Mouse (Mus musculus): ENCODE measurements around the gene Mbnl1. TPM values are rescaled to one million over a fixed set of nuclear protein-coding genes. Genes with fewer than 3 reads are reported as not detected.
"Not testable (repeated sequence)": the region's sequence is repeated elsewhere in the genome, so short reads cannot be mapped to it uniquely, and the experiment has no call there.

Mbnl1 gene
- polyA plus RNA-seq, 1 experiment from 2014 or later = 101 TPM

GRCm38 (mm10) chr3:60474654-60474972, 2.0 kb downstream of the Mbnl1 start:
- no peaks in the 10 kb centered on the region for H3K36me3 ChIP-seq
- 90% methylated on average over 3 of the region's 3 CpGs for WGBS
- H3K9ac ChIP-seq = no peak overlapping the region
- H3K4me1 ChIP-seq = no peaks in the 10 kb centered on the region
- no peak overlapping the region for H3K4me2 ChIP-seq
- no peaks in the 10 kb centered on the region for H3K9me3 ChIP-seq
- no peak overlapping the region for H3K27ac ChIP-seq
- H3K27me3 ChIP-seq = no peaks in the 10 kb centered on the region
- ATAC-seq (ENCODE audit: insufficient number of reproducible peaks, insufficient read depth, low FRiP score, low TSS enrichment, low read depth) = no peak
- H3K4me3 ChIP-seq = no peak overlapping the region

GRCm38 (mm10) chr3:60475055-60475454, 2.4 kb downstream of the Mbnl1 start:
- H3K4me1 ChIP-seq = no peaks in the 10 kb centered on the region
- 94% methylated on average over 2 of the region's 2 CpGs for WGBS
- H3K9ac ChIP-seq = no peak overlapping the region
- no peaks in the 10 kb centered on the region for H3K27me3 ChIP-seq
- ATAC-seq (ENCODE audit: insufficient number of reproducible peaks, insufficient read depth, low FRiP score, low TSS enrichment, low read depth) = no peak
- no peak overlapping the region for H3K4me2 ChIP-seq
- no peak overlapping the region for H3K27ac ChIP-seq
- H3K4me3 ChIP-seq = no peak overlapping the region
- H3K9me3 ChIP-seq = no peaks in the 10 kb centered on the region
- H3K36me3 ChIP-seq = no peaks in the 10 kb centered on the region

- no peak overlapping the region for H3K27ac ChIP-seq
- H3K4me1 ChIP-seq = no peaks in the 10 kb centered on the region
- no peak for ATAC-seq (ENCODE audit: insufficient number of reproducible peaks, insufficient read depth, low FRiP score, low TSS enrichment, low read depth)
- no peaks in the 10 kb centered on the region for H3K27me3 ChIP-seq
- no peak overlapping the region for H3K4me2 ChIP-seq
- 83% methylated on average over 6 of the region's 6 CpGs for WGBS
- H3K9me3 ChIP-seq = no peaks in the 10 kb centered on the region
- H3K36me3 ChIP-seq = no peaks in the 10 kb centered on the region
- no peak overlapping the region for H3K9ac ChIP-seq
- H3K4me3 ChIP-seq = no peak overlapping the region
Measured at GRCm38 (mm10) chr3:60476751-60477255, 4.2 kb downstream of the Mbnl1 start.

- no peak for ATAC-seq (ENCODE audit: insufficient number of reproducible peaks, insufficient read depth, low FRiP score, low TSS enrichment, low read depth)
- no peaks in the 10 kb centered on the region for H3K9me3 ChIP-seq
- H3K4me2 ChIP-seq = no peak overlapping the region
- H3K9ac ChIP-seq = no peak overlapping the region
- H3K36me3 ChIP-seq = no peaks in the 10 kb centered on the region
- H3K27ac ChIP-seq = no peak overlapping the region
- no peaks in the 10 kb centered on the region for H3K27me3 ChIP-seq
- no peak overlapping the region for H3K4me3 ChIP-seq
- no peaks in the 10 kb centered on the region for H3K4me1 ChIP-seq
- 71% methylated on average over 2 of the region's 2 CpGs for WGBS
Measured at GRCm38 (mm10) chr3:60478433-60478832, 5.8 kb downstream of the Mbnl1 start.

- no peak for ATAC-seq (ENCODE audit: insufficient number of reproducible peaks, insufficient read depth, low FRiP score, low TSS enrichment, low read depth)
- Histone ChIP-seq H3K27ac (no peak overlapping the region), H3K4me2 (no peak overlapping the region), H3K4me1 (no peaks in the 10 kb centered on the region), H3K36me3 (no peaks in the 10 kb centered on the region), H3K9ac (no peak overlapping the region), H3K9me3 (no peaks in the 10 kb centered on the region), H3K4me3 (no peak overlapping the region), H3K27me3 (no peaks in the 10 kb centered on the region)
- WGBS = 86% methylated on average over 2 of the region's 2 CpGs
Measured at GRCm38 (mm10) chr3:60480716-60481115, 8.1 kb downstream of the Mbnl1 start.

- ATAC-seq (ENCODE audit: insufficient number of reproducible peaks, insufficient read depth, low FRiP score, low TSS enrichment, low read depth) = no peak
- H3K27me3 ChIP-seq = no peaks in the 10 kb centered on the region
- H3K9me3 ChIP-seq = no peaks in the 10 kb centered on the region
- no peaks in the 10 kb centered on the region for H3K4me1 ChIP-seq
- H3K4me3 ChIP-seq = no peak overlapping the region
- H3K36me3 ChIP-seq = no peaks in the 10 kb centered on the region
- H3K4me2 ChIP-seq = no peak overlapping the region
- 90% methylated on average over 2 of the region's 2 CpGs for WGBS
- no peak overlapping the region for H3K27ac ChIP-seq
- no peak overlapping the region for H3K9ac ChIP-seq
Measured at GRCm38 (mm10) chr3:60481740-60482399, 9.2 kb downstream of the Mbnl1 start.

- ATAC-seq (ENCODE audit: insufficient number of reproducible peaks, insufficient read depth, low FRiP score, low TSS enrichment, low read depth) = no peak
- H3K36me3 ChIP-seq = no peaks in the 10 kb centered on the region
- H3K9ac ChIP-seq = no peak overlapping the region
- H3K4me1 ChIP-seq = no peaks in the 10 kb centered on the region
- no peak overlapping the region for H3K4me2 ChIP-seq
- no peaks in the 10 kb centered on the region for H3K27me3 ChIP-seq
- H3K4me3 ChIP-seq = no peak overlapping the region
- no peaks in the 10 kb centered on the region for H3K9me3 ChIP-seq
- no peak overlapping the region for H3K27ac ChIP-seq
Measured at GRCm38 (mm10) chr3:60483305-60483704, 10.7 kb downstream of the Mbnl1 start.

- ATAC-seq (ENCODE audit: insufficient number of reproducible peaks, insufficient read depth, low FRiP score, low TSS enrichment, low read depth) = no peak
- WGBS = 89% methylated on average over 4 of the region's 4 CpGs
Measured at GRCm38 (mm10) chr3:60485987-60486712, 13.5 kb downstream of the Mbnl1 start.

GRCm38 (mm10) chr3:60486713-60487170, 14.1 kb downstream of the Mbnl1 start:
- H3K36me3 ChIP-seq = no peaks in the 10 kb centered on the region
- H3K4me3 ChIP-seq = no peak overlapping the region
- no peak overlapping the region for H3K9ac ChIP-seq
- WGBS = 76% methylated on average over 3 of the region's 3 CpGs
- H3K4me1 ChIP-seq = no peaks in the 10 kb centered on the region
- H3K9me3 ChIP-seq = no peaks in the 10 kb centered on the region
- H3K27ac ChIP-seq = no peak overlapping the region
- ATAC-seq (ENCODE audit: insufficient number of reproducible peaks, insufficient read depth, low FRiP score, low TSS enrichment, low read depth) = no peak
- no peak overlapping the region for H3K4me2 ChIP-seq
- no peaks in the 10 kb centered on the region for H3K27me3 ChIP-seq

More at GRCm38 (mm10) chr3:60485987-60486712, 13.5 kb downstream of the Mbnl1 start:
- no peaks in the 10 kb centered on the region for H3K36me3 ChIP-seq
- no peak overlapping the region for H3K9ac ChIP-seq
- no peaks in the 10 kb centered on the region for H3K9me3 ChIP-seq
- H3K27ac ChIP-seq = no peak overlapping the region
- H3K27me3 ChIP-seq = no peaks in the 10 kb centered on the region
- H3K4me2 ChIP-seq = no peak overlapping the region
- no peaks in the 10 kb centered on the region for H3K4me1 ChIP-seq
- H3K4me3 ChIP-seq = no peak overlapping the region

GRCm38 (mm10) chr3:60489509-60489908, 16.9 kb downstream of the Mbnl1 start:
- Histone ChIP-seq H3K9me3 (no peaks in the 10 kb centered on the region), H3K9ac (no peak overlapping the region), H3K4me2 (no peak overlapping the region), H3K27me3 (no peaks in the 10 kb centered on the region), H3K4me3 (no peak overlapping the region), H3K4me1 (no peaks in the 10 kb centered on the region), H3K27ac (no peak overlapping the region), H3K36me3 (no peaks in the 10 kb centered on the region)
- 93% methylated on average over 6 of the region's 6 CpGs for WGBS
- no peak for ATAC-seq (ENCODE audit: insufficient number of reproducible peaks, insufficient read depth, low FRiP score, low TSS enrichment, low read depth)

- not testable (repeated sequence) for H3K4me2 ChIP-seq; ATAC-seq (ENCODE audit: insufficient number of reproducible peaks, insufficient read depth, low FRiP score, low TSS enrichment, low read depth); H3K9ac ChIP-seq; H3K4me3 ChIP-seq; H3K27me3 ChIP-seq; H3K27ac ChIP-seq; H3K9me3 ChIP-seq; H3K36me3 ChIP-seq
- H3K4me1 ChIP-seq = peaks cover 11% of the 10 kb centered on the region
- WGBS = 60% methylated on average over 9 of the region's 16 CpGs
Measured at GRCm38 (mm10) chr3:60494774-60495535, 22.3 kb downstream of the Mbnl1 start.

Measured in embryonic facial prominence, embryonic 13.5 days (tissue).